In the genomic region with DNA sequence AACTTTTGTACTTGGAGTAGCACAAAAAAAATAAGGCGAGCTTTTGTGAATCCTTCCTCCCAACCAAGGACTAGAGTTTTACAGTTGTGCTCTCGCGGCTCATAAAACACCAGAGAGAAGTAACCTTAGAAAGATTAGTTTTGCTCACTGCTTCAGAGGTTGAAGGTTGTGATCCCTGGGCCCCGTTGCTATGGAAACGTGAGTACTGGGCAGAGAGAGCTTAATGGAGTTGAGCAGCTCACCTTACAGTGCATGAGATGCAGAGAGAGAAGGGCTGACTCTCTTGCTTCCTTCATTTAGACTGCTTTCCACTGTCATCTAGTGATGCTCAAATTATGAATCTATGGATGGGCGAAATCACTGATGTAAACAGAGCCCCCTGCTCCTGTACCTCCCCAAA, we compare ENCODE assay signal across 15 mouse cellular contexts. TPM values are rescaled to one million over a fixed set of nuclear protein-coding genes. Genes with fewer than 3 reads are reported as not detected.
DNase-seq lines count a peak whose midpoint lies in the region; ATAC-seq and TF ChIP-seq lines count a peak whose summit lies in the region.
"Had no signal": no experiment of that assay in that cellular context is flagged by ENCODE, and none has a peak within 500 bp of the region (broad histone marks: within the 10 kb centered on the region; RNA-seq: fewer than 3 reads in every experiment).

No protein-coding gene starts in this region.

- no peaks in the 10 kb centered on the region for H3K9me3 ChIP-seq in hindbrain, embryonic 10.5 days
- H3K9me3 ChIP-seq in hindbrain, embryonic 14.5 days (ENCODE audit: control insufficient read depth, low read length), result no peaks in the 10 kb centered on the region
- H3K9me3 ChIP-seq in midbrain, embryonic 10.5 days (replicated peaks), result no peaks in the 10 kb centered on the region
- no peaks in the 10 kb centered on the region for H3K9me3 ChIP-seq in midbrain, postnatal 0 days (ENCODE audit: low read length)
- no peaks in the 10 kb centered on the region for H3K9me3 ChIP-seq in embryonic facial prominence, embryonic 11.5 days (replicated peaks; ENCODE audit: control insufficient read depth, low read length)
- H3K9me3 ChIP-seq: embryonic facial prominence, embryonic 12.5 days; heart, embryonic 12.5 days; limb, embryonic 15.5 days had no signal

- H3K27ac ChIP-seq in hindbrain, embryonic 10.5 days, result no peak overlapping the region
- H3K27ac ChIP-seq in hindbrain, embryonic 14.5 days, result no peak overlapping the region
- H3K27ac ChIP-seq in midbrain, embryonic 10.5 days (replicated peaks), result no peak overlapping the region
- H3K27ac ChIP-seq in midbrain, postnatal 0 days (ENCODE audit: low read depth, low read length), result no peak overlapping the region
- no peak overlapping the region for H3K27ac ChIP-seq in embryonic facial prominence, embryonic 11.5 days (replicated peaks; ENCODE audit: low read depth, low read length)
- H3K27ac ChIP-seq: embryonic facial prominence, embryonic 12.5 days; limb, embryonic 15.5 days had no signal

- ATAC-seq in hindbrain, embryonic 14.5 days (ENCODE audit: low FRiP score), result no peak
- no peak for ATAC-seq in midbrain, postnatal 0 days (ENCODE audit: low FRiP score)
- ATAC-seq in embryonic facial prominence, embryonic 11.5 days (replicated peaks; ENCODE audit: insufficient number of reproducible peaks, low FRiP score, low TSS enrichment, low read depth), result 0 out of 2 replicates have a peak, but pooled peaks have one; percentile 15

- no peak overlapping the region for H3K4me2 ChIP-seq in hindbrain, embryonic 14.5 days (replicated peaks)
- H3K4me2 ChIP-seq in midbrain, postnatal 0 days (ENCODE audit: low read depth, low read length, poor library complexity, severe bottlenecking), result no peak overlapping the region
- no peak overlapping the region for H3K4me2 ChIP-seq in embryonic facial prominence, embryonic 11.5 days (ENCODE audit: low read depth, low read length)
- H3K4me2 ChIP-seq: embryonic facial prominence, embryonic 12.5 days; heart, embryonic 12.5 days; limb, embryonic 15.5 days had no signal

- H3K4me3 ChIP-seq in hindbrain, embryonic 10.5 days, result no peak overlapping the region
- H3K4me3 ChIP-seq in hindbrain, embryonic 14.5 days (replicated peaks; ENCODE audit: low read length), result no peak overlapping the region
- H3K4me3 ChIP-seq in midbrain, embryonic 10.5 days, result no peak overlapping the region
- no peak overlapping the region for H3K4me3 ChIP-seq in midbrain, postnatal 0 days (ENCODE audit: low read depth, low read length)
- H3K4me3 ChIP-seq in embryonic facial prominence, embryonic 11.5 days (ENCODE audit: low read depth, low read length), result no peak overlapping the region
- H3K4me3 ChIP-seq: embryonic facial prominence, embryonic 12.5 days; heart, embryonic 12.5 days; limb, embryonic 15.5 days had no signal

- DNase-seq in hindbrain, embryonic 10.5 days (ENCODE audit: low spot score), result peak; percentile 45
- DNase-seq in hindbrain, embryonic 14.5 days (ENCODE audit: low spot score), result no peak
- peak; percentile 40 for DNase-seq in midbrain, embryonic 10.5 days (ENCODE audit: low spot score)
- no peak for DNase-seq in midbrain, postnatal 0 days (ENCODE audit: low spot score)
- peak; percentile 56 for DNase-seq in embryonic facial prominence, embryonic 11.5 days (ENCODE audit: low spot score)
- no peak for DNase-seq in c-Kit-positive CD71-positive TER-119-positive erythroid progenitor cells, embryonic 14.5 days (ENCODE audit: low spot score)
- DNase-seq in spleen, adult 12 weeks (ENCODE audit: low spot score), result no peak
- DNase-seq: cerebellum, adult 9-10 months; thymus, postnatal 36 days had no signal

- no peak for TF ChIP-seq CTCF in midbrain, postnatal 0 days (IDR thresholded peaks at IDR 0.05)

- no peak overlapping the region for H3K9ac ChIP-seq in hindbrain, embryonic 14.5 days
- no peak overlapping the region for H3K9ac ChIP-seq in midbrain, postnatal 0 days (replicated peaks; ENCODE audit: low read length, poor library complexity, severe bottlenecking)
- H3K9ac ChIP-seq in embryonic facial prominence, embryonic 11.5 days (replicated peaks; ENCODE audit: low read length), result no peak overlapping the region
- H3K9ac ChIP-seq: embryonic facial prominence, embryonic 12.5 days; heart, embryonic 12.5 days; limb, embryonic 15.5 days had no signal

- no peaks in the 10 kb centered on the region for H3K27me3 ChIP-seq in hindbrain, embryonic 10.5 days (ENCODE audit: insufficient read depth, poor library complexity, severe bottlenecking)
- H3K27me3 ChIP-seq in hindbrain, embryonic 14.5 days (ENCODE audit: control insufficient read depth, insufficient read depth, low read length), result no peaks in the 10 kb centered on the region
- H3K27me3 ChIP-seq in midbrain, embryonic 10.5 days (ENCODE audit: low read depth, poor library complexity, severe bottlenecking), result no peaks in the 10 kb centered on the region
- H3K27me3 ChIP-seq in midbrain, postnatal 0 days (ENCODE audit: insufficient read depth, low read length), result no peaks in the 10 kb centered on the region
- H3K27me3 ChIP-seq in embryonic facial prominence, embryonic 11.5 days (ENCODE audit: control insufficient read depth, insufficient read depth, low read length), result no peaks in the 10 kb centered on the region
- H3K27me3 ChIP-seq: embryonic facial prominence, embryonic 12.5 days; heart, embryonic 12.5 days; limb, embryonic 15.5 days had no signal

- peaks cover 20% of the 10 kb centered on the region for H3K4me1 ChIP-seq in hindbrain, embryonic 10.5 days (replicated peaks)
- no peaks in the 10 kb centered on the region for H3K4me1 ChIP-seq in hindbrain, embryonic 14.5 days (replicated peaks; ENCODE audit: control insufficient read depth, insufficient read depth, low read length)
- peaks cover 44% of the 10 kb centered on the region for H3K4me1 ChIP-seq in midbrain, embryonic 10.5 days
- H3K4me1 ChIP-seq in midbrain, postnatal 0 days (ENCODE audit: insufficient read depth, low read length), result no peaks in the 10 kb centered on the region; the same call in 1 of the 2 replicates
- H3K4me1 ChIP-seq in embryonic facial prominence, embryonic 11.5 days (ENCODE audit: control insufficient read depth, insufficient read depth, low read length), result no peaks in the 10 kb centered on the region
- H3K4me1 ChIP-seq: limb, embryonic 15.5 days had no signal

- whole genome bisulfite sequencing in hindbrain, embryonic 10.5 days, result 63% methylated on average over 6 of the region's 6 CpGs
- WGBS in hindbrain, embryonic 14.5 days, result 80% methylated on average over 6 of the region's 6 CpGs
- 67% methylated on average over 6 of the region's 6 CpGs for WGBS in midbrain, embryonic 10.5 days
- WGBS in midbrain, postnatal 0 days, result 74% methylated on average over 6 of the region's 6 CpGs
- 56% methylated on average over 6 of the region's 6 CpGs for WGBS in embryonic facial prominence, embryonic 11.5 days

- peaks cover 79% of the 10 kb centered on the region for H3K36me3 ChIP-seq in hindbrain, embryonic 10.5 days
- peaks cover 38% of the 10 kb centered on the region for H3K36me3 ChIP-seq in hindbrain, embryonic 14.5 days (replicated peaks; ENCODE audit: control insufficient read depth, insufficient read depth)
- peaks cover 83% of the 10 kb centered on the region for H3K36me3 ChIP-seq in midbrain, embryonic 10.5 days
- peaks cover 14% of the 10 kb centered on the region for H3K36me3 ChIP-seq in midbrain, postnatal 0 days (ENCODE audit: insufficient read depth, low read length)
- peaks cover 6% of the 10 kb centered on the region for H3K36me3 ChIP-seq in embryonic facial prominence, embryonic 11.5 days (replicated peaks; ENCODE audit: control insufficient read depth, insufficient read depth, low read depth, low read length)

RNA-seq across cellular contexts. Expression of gene Cavin4, which starts 29.8 kb away (rescaled TPM):
- 0.93 and 1.7 TPM in 2 replicates for polyA plus RNA-seq in hindbrain, embryonic 10.5 days (2016; fragmentation: Nextera tagmentation; extraction: Ambion mirVana)
- 1.2 and 1.7 TPM in 2 replicates for polyA plus RNA-seq in hindbrain, embryonic 14.5 days (2014; fragmentation: Nextera tagmentation; extraction: Ambion mirVana)
- polyA plus RNA-seq in midbrain, embryonic 10.5 days (2016; fragmentation: Nextera tagmentation; extraction: Ambion mirVana), result 1.4 and 1.7 TPM in 2 replicates
- total RNA-seq in midbrain, postnatal 0 days (2014; rRNA removed), result 0.76 and 1.4 TPM in 2 replicates
- 0.79 and 1.0 TPM in 2 replicates for polyA plus RNA-seq in midbrain, postnatal 0 days (2015; fragmentation: Nextera tagmentation; extraction: Ambion mirVana)
- 0.62 and 0.75 TPM in 2 replicates for polyA plus RNA-seq in embryonic facial prominence, embryonic 11.5 days (2014; fragmentation: Nextera tagmentation; extraction: Ambion mirVana)
- total RNA-seq: megakaryocyte, adult 5-6 weeks; monocyte, adult 5-6 weeks had no signal
- polyA plus RNA-seq: large intestine, adult 2 months had no signal

RNA-seq across cellular contexts. Expression of gene Tmeff1, which starts 48.6 kb away (rescaled TPM):
- 118 and 175 TPM in 2 replicates for polyA plus RNA-seq in hindbrain, embryonic 10.5 days (2016; fragmentation: Nextera tagmentation; extraction: Ambion mirVana)
- polyA plus RNA-seq in hindbrain, embryonic 14.5 days (2014; fragmentation: Nextera tagmentation; extraction: Ambion mirVana), result 333 and 365 TPM in 2 replicates
- polyA plus RNA-seq in midbrain, embryonic 10.5 days (2016; fragmentation: Nextera tagmentation; extraction: Ambion mirVana), result 90.3 and 136 TPM in 2 replicates
- total RNA-seq in midbrain, postnatal 0 days (2014; rRNA removed), result 320 and 385 TPM in 2 replicates
- 217 and 228 TPM in 2 replicates for polyA plus RNA-seq in midbrain, postnatal 0 days (2015; fragmentation: Nextera tagmentation; extraction: Ambion mirVana)
- polyA plus RNA-seq in embryonic facial prominence, embryonic 11.5 days (2014; fragmentation: Nextera tagmentation; extraction: Ambion mirVana), result 147 and 161 TPM in 2 replicates

Comparison
In these comparisons a context has a peak if more than half of its experiments do, and no peak if none do; other contexts are left out.
1. DNase-seq: peak in hindbrain, embryonic 10.5 days (single experiment), midbrain, embryonic 10.5 days (single experiment) and embryonic facial prominence, embryonic 11.5 days (single experiment); none in hindbrain, embryonic 14.5 days (single experiment), midbrain, postnatal 0 days (single experiment), c-Kit-positive CD71-positive TER-119-positive erythroid progenitor cells, embryonic 14.5 days (single experiment) and spleen, adult 12 weeks (single experiment).